Mouse (Mus musculus) hindbrain, postnatal 0 days (tissue): ENCODE results near the gene Adap1. TPM values are rescaled to one million over a fixed set of nuclear protein-coding genes. Genes with fewer than 3 reads are reported as not detected.
A peak's percentile ranks its signal among the peaks of the same experiment; 100 is the strongest.

Experiments used
- ATAC-seq: fragments of 200-750 bp; cut with Nextera tagmentation; 2 replicates; pipeline ENCODE4 v1.8.0; 2017; ENCODE audit warnings: mild to moderate bottlenecking, moderate TSS enrichment, moderate library complexity
- DNase-seq: peaks from one replicate; pipeline ENCODE4 v3.0.0-alpha.2; 2015; ENCODE audit warnings: low spot score
- H3K27ac ChIP-seq: fragments of 300-500 bp; sonication (generic); 2 replicates; pipeline ENCODE4 v1.5.1; 2014; ENCODE audit warnings: mild to moderate bottlenecking
- H3K27me3 ChIP-seq: fragments of 300-500 bp; sonication (generic); 2 replicates; pipeline ENCODE4 v1.6.1; 2014; ENCODE audit warnings: low read length, mixed read lengths; ENCODE audit not compliant: insufficient read depth
- H3K36me3 ChIP-seq: fragments of 300-500 bp; sonication (generic); 2 replicates; pipeline ENCODE4 v1.6.1; 2014; ENCODE audit warnings: low read length, mixed read lengths; ENCODE audit not compliant: insufficient read depth
- H3K4me1 ChIP-seq: fragments of 300-500 bp; sonication (generic); 2 replicates; pipeline ENCODE4 v1.6.1; 2014; ENCODE audit warnings: antibody characterized with exemption, low read length, mixed read lengths; ENCODE audit not compliant: insufficient read depth
- H3K4me2 ChIP-seq: fragments of 300-500 bp; sonication (generic); 2 replicates; pipeline ENCODE4 v1.6.1; 2014; ENCODE audit warnings: low read depth, mild to moderate bottlenecking, low read length, moderate library complexity, mixed read lengths
- H3K4me3 ChIP-seq: fragments of 300-500 bp; sonication (generic); 2 replicates; pipeline ENCODE4 v1.5.1; 2014; ENCODE audit warnings: low read length
- H3K9ac ChIP-seq: fragments of 300-500 bp; sonication (generic); replicated peaks from 2 replicates; pipeline ENCODE4 v1.6.1; 2014; ENCODE audit warnings: mild to moderate bottlenecking, low read length, moderate library complexity, mixed read lengths
- H3K9me3 ChIP-seq: fragments of 300-500 bp; sonication (generic); 2 replicates; pipeline ENCODE4 v1.6.1; 2016; ENCODE audit warnings: low read length, mixed read lengths
- CTCF ChIP-seq: IDR thresholded peaks from 2 replicates; pipeline ENCODE4 v1.5.1; 2016; ENCODE audit warnings: antibody characterized with exemption, control low read depth, low read depth
- WGBS: fragments of 180-500 bp; shearing (Covaris S2); extraction: QIAGEN DNeasy Blood & Tissue Kit; methylation state at CpG from one replicate; pipeline ENCODE4 v1.1.7; 2014; 5-methylcytosine and 5-hydroxymethylcytosine counted together
- polyA plus RNA-seq: library from polyadenylated mRNA; unstranded; fragments of >200 nt; fragmentation: Nextera tagmentation; extraction: Ambion mirVana; gene quantifications from 2 replicates; pipeline ENCODE4 v1.2.1, GENCODE M21; 2015
- total RNA-seq: library from RNA; depleted of rRNA; stranded (reverse); fragments of >200 nt; gene quantifications from 2 replicates; pipeline ENCODE4 v1.2.3, GENCODE M21; 2014; rRNA removed

The Adap1 gene
- total RNA-seq: 241 and 242 TPM in 2 replicates
- polyA plus RNA-seq: 123 and 128 TPM in 2 replicates

GRCm38 (mm10) chr5:139325395-139325966 is at the start of gene Adap1:
Gene Adap1, minus strand, starts transcription at chr5:139325622.
- TF ChIP-seq CTCF: no peak
- no peaks in the 10 kb centered on the region for H3K27me3 ChIP-seq

GRCm38 (mm10) chr5:139374841-139375240 is 49.4 kb upstream of the Adap1 start:
- no peak for TF ChIP-seq CTCF
- WGBS: 89% methylated on average over 2 of the region's 2 CpGs
- H3K36me3 ChIP-seq: no peaks in the 10 kb centered on the region
- no peak overlapping the region for H3K27ac ChIP-seq
- no peak overlapping the region for H3K4me3 ChIP-seq
- no peaks in the 10 kb centered on the region for H3K27me3 ChIP-seq
- ATAC-seq (no peak), DNase-seq (no peak)
- H3K9ac ChIP-seq: no peak overlapping the region
- no peak overlapping the region for H3K4me2 ChIP-seq
- H3K9me3 ChIP-seq: no peaks in the 10 kb centered on the region
- H3K4me1 ChIP-seq: peaks cover 24% of the 10 kb centered on the region

More at GRCm38 (mm10) chr5:139325395-139325966, at the start of gene Adap1:
- 2% methylated on average over 46 of the region's 61 CpGs for WGBS
- peak within 1 kb of the TSS; percentile 67 for H3K4me2 ChIP-seq
- peak within 1 kb of the TSS; percentile 77 for H3K4me3 ChIP-seq
- ATAC-seq (peak; percentile 80), DNase-seq (peak; percentile 80)
- H3K27ac ChIP-seq: peak within 1 kb of the TSS; percentile 90
- peak within 1 kb of the TSS; percentile 81 for H3K9ac ChIP-seq
- no peaks in the 10 kb centered on the region for H3K36me3 ChIP-seq
- peaks cover 10% of the 10 kb centered on the region for H3K4me1 ChIP-seq
- no peaks in the 10 kb centered on the region for H3K9me3 ChIP-seq

- H3K36me3 ChIP-seq: no peaks in the 10 kb centered on the region
- no peak overlapping the region for H3K4me3 ChIP-seq
- 81% methylated on average over 6 of the region's 6 CpGs for WGBS
- no peak overlapping the region for H3K27ac ChIP-seq
- H3K27me3 ChIP-seq: no peaks in the 10 kb centered on the region
- H3K4me2 ChIP-seq: no peak overlapping the region
- no peak for TF ChIP-seq CTCF
- H3K9me3 ChIP-seq: no peaks in the 10 kb centered on the region
- no peak for DNase-seq
- H3K4me1 ChIP-seq: peaks cover 18% of the 10 kb centered on the region
- H3K9ac ChIP-seq: no peak overlapping the region
- no peak for ATAC-seq
Measured at GRCm38 (mm10) chr5:139373889-139374444, 48.5 kb upstream of the Adap1 start.

- Histone ChIP-seq H3K9me3 (no peaks in the 10 kb centered on the region), H3K36me3 (no peaks in the 10 kb centered on the region), H3K4me2 (no peak overlapping the region; the same call in 1 of the 2 replicates), H3K4me1 (peaks cover 16% of the 10 kb centered on the region), H3K4me3 (no peak overlapping the region), H3K9ac (no peak overlapping the region), H3K27ac (no peak overlapping the region), H3K27me3 (no peaks in the 10 kb centered on the region)
- WGBS: 83% methylated on average over 3 of the region's 3 CpGs
- ATAC-seq (no peak), DNase-seq (no peak)
- no peak for TF ChIP-seq CTCF
Measured at GRCm38 (mm10) chr5:139373126-139373525, 47.7 kb upstream of the Adap1 start.

GRCm38 (mm10) chr5:139371631-139372401 is 46.4 kb upstream of the Adap1 start:
- Histone ChIP-seq H3K4me1 (peaks cover 16% of the 10 kb centered on the region), H3K27ac (peak overlapping the region; percentile 91), H3K4me3 (peak overlapping the region; percentile 70), H3K36me3 (no peaks in the 10 kb centered on the region), H3K9me3 (no peaks in the 10 kb centered on the region), H3K9ac (peak overlapping the region; percentile 89), H3K4me2 (peak overlapping the region; percentile 94), H3K27me3 (no peaks in the 10 kb centered on the region)
- 3% methylated on average over 39 of the region's 39 CpGs for WGBS
- TF ChIP-seq CTCF: peak; percentile 27; the same call in 1 of the 2 replicates
- DNase-seq (peak; percentile 95), ATAC-seq (peak; percentile 98)

- no peaks in the 10 kb centered on the region for H3K36me3 ChIP-seq
- no peaks in the 10 kb centered on the region for H3K9me3 ChIP-seq
- peak overlapping the region; percentile 94 for H3K4me2 ChIP-seq
- peak overlapping the region; percentile 70 for H3K4me3 ChIP-seq
- peak overlapping the region; percentile 91; the same call in 1 of the 2 replicates for H3K27ac ChIP-seq
- peak overlapping the region; percentile 89; the same call in 1 of the 2 replicates for H3K9ac ChIP-seq
- WGBS: 60% methylated on average over 5 of the region's 5 CpGs
- ATAC-seq: no peak
- no peaks in the 10 kb centered on the region for H3K27me3 ChIP-seq
- peaks cover 16% of the 10 kb centered on the region for H3K4me1 ChIP-seq
- no peak for DNase-seq
- TF ChIP-seq CTCF: no peak
Measured at GRCm38 (mm10) chr5:139371118-139371517, 45.7 kb upstream of the Adap1 start.
